Mouse (Mus musculus): ENCODE measurements around the gene Fgfr2.
"Not testable (repeated sequence)": the region's sequence is repeated elsewhere in the genome, so short reads cannot be mapped to it uniquely, and the experiment has no call there.

- not testable (repeated sequence) for TF ChIP-seq CTCF, EP300 (IDR thresholded peaks at IDR 0.05)
These were observed 1706.4 kb downstream of the Fgfr2 start for GRCm38 (mm10) chr7:131416742-131417141.
